Mouse (Mus musculus) MEL (cell line): ENCODE measurements around the gene Tuba1b.

Experiments used
- CTCF ChIP-seq, 3 experiments: IDR thresholded peaks in 2 of 3; conservative IDR thresholded peaks in 1 of 3; 2 replicates each; pipeline ENCODE4 v1.5.1; 2011 to 2012; ENCODE audit warnings: low read length in 3 of 3, low read depth in 2 of 3, mild to moderate bottlenecking in 2 of 3, improper control_type of control experiment in 1 of 3, inconsistent platforms in 1 of 3, mixed read lengths in 1 of 3, moderate library complexity in 1 of 3; ENCODE audit not compliant: control insufficient read depth in 1 of 3, insufficient read depth in 1 of 3, poor library complexity in 1 of 3, severe bottlenecking in 1 of 3
- E2F4 ChIP-seq: IDR thresholded peaks from 2 replicates; pipeline ENCODE4 v1.6.1; 2011; ENCODE audit warnings: low read depth, low read length, improper control_type of control experiment, borderline replicate concordance
- ETS1 ChIP-seq: IDR thresholded peaks from 2 replicates; pipeline ENCODE4 v1.6.1; 2012; ENCODE audit warnings: low read depth, mild to moderate bottlenecking, inconsistent platforms, low read length, improper control_type of control experiment, moderate library complexity
- KAT2A ChIP-seq: conservative IDR thresholded peaks from 2 replicates; pipeline ENCODE4 v1.6.1; 2012; ENCODE audit warnings: low read depth, low read length, improper control_type of control experiment, inconsistent platforms
- MAFK ChIP-seq: IDR thresholded peaks from 2 replicates; pipeline ENCODE4 v1.6.1; 2011; ENCODE audit warnings: low read depth, mild to moderate bottlenecking, low read length, improper control_type of control experiment, borderline replicate concordance
- MAX ChIP-seq: IDR thresholded peaks from 2 replicates; pipeline ENCODE4 v1.6.1; 2011; ENCODE audit warnings: low read length, improper control_type of control experiment
- NRF1 ChIP-seq: IDR thresholded peaks from 2 replicates; pipeline ENCODE4 v1.6.1; 2014; ENCODE audit warnings: low read depth, mild to moderate bottlenecking, inconsistent platforms, low read length, improper control_type of control experiment, moderate library complexity; ENCODE audit not compliant: poor library complexity, insufficient read depth, severe bottlenecking
- POLR2A ChIP-seq, 2 experiments: IDR thresholded peaks; 2 replicates each; pipeline ENCODE4 v1.6.1; 2011 to 2012; ENCODE audit warnings: low read length in 2 of 2, mild to moderate bottlenecking in 2 of 2, control low read depth in 1 of 2, improper control_type of control experiment in 1 of 2, low read depth in 1 of 2, moderate library complexity in 1 of 2; ENCODE audit not compliant: control insufficient read depth in 1 of 2, insufficient read depth in 1 of 2, poor library complexity in 1 of 2
- TBP ChIP-seq: IDR thresholded peaks from 2 replicates; pipeline ENCODE4 v1.8.0; 2011; ENCODE audit warnings: low read depth, low read length, improper control_type of control experiment
- USF1 ChIP-seq: IDR thresholded peaks from 2 replicates; pipeline ENCODE4 v1.6.1; 2014; ENCODE audit warnings: low read depth, mild to moderate bottlenecking, inconsistent platforms, low read length, improper control_type of control experiment, moderate library complexity
- USF2 ChIP-seq, 2 experiments: IDR thresholded peaks; 2 replicates each; pipeline ENCODE4 v1.6.1; 2011 to 2012; ENCODE audit warnings: improper control_type of control experiment in 2 of 2, low read length in 2 of 2, borderline replicate concordance in 1 of 2, inconsistent platforms in 1 of 2, low read depth in 1 of 2, mild to moderate bottlenecking in 1 of 2; ENCODE audit not compliant: insufficient read depth in 1 of 2
- ZC3H11A ChIP-seq: IDR thresholded peaks from 2 replicates; pipeline ENCODE4 v1.6.1; 2012; ENCODE audit warnings: low read depth, mild to moderate bottlenecking, inconsistent platforms, low read length, improper control_type of control experiment
- ZMIZ1 ChIP-seq: IDR thresholded peaks from 2 replicates; pipeline ENCODE4 v1.6.1; 2012; ENCODE audit warnings: low read depth, mild to moderate bottlenecking, inconsistent platforms, low read length, improper control_type of control experiment, moderate library complexity
- ZNF384 ChIP-seq: IDR thresholded peaks from 2 replicates; pipeline ENCODE4 v1.6.1; 2012; ENCODE audit warnings: low read depth, mild to moderate bottlenecking, inconsistent platforms, low read length, improper control_type of control experiment

DNA sequence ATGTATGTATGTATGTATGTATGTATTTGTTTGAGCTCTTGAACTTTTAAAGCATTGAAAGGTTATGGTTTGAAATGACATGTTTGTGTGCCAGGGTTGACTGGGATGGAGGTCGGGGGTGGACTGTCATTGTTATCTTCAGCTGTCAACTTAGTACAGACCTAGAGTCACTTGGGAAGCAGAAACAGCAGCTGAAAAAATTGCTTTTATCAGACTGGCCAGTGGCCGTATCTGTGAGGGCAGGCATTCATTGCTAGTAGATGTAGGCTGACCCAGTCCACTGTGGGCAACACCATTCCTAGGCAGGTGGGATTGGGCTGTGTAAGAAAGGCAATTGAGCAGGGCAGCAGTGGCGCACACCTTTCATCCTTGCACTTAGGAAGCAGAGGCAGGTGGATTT is 25.2 kb upstream of the Tuba1b start:
- no peak for TF ChIP-seq MAX
- TF ChIP-seq CTCF (IDR thresholded peaks at IDR 0.05 in 2 of 3, conservative IDR thresholded peaks at IDR 0.05 in 1 of 3; ENCODE audit: control insufficient read depth in 1 of 3, insufficient read depth in 1 of 3, low read depth in 2 of 3, low read length in 3 of 3, poor library complexity in 1 of 3, severe bottlenecking in 1 of 3): no peak
- TF ChIP-seq POLR2A (IDR thresholded peaks at IDR 0.05; ENCODE audit: control insufficient read depth in 1 of 2, insufficient read depth in 1 of 2, low read depth in 1 of 2, low read length in 2 of 2, poor library complexity in 1 of 2): no peak
- TF ChIP-seq USF2 (IDR thresholded peaks at IDR 0.05; ENCODE audit: borderline replicate concordance in 1 of 2, insufficient read depth in 1 of 2, low read depth in 1 of 2, low read length in 2 of 2): no peak
- no peak for TF ChIP-seq ZNF384
- no peak; the same call in 1 of the 2 replicates for TF ChIP-seq ETS1
- TF ChIP-seq MAFK: no peak
- TF ChIP-seq KAT2A: no peak
- TF ChIP-seq E2F4: no peak
- TF ChIP-seq ZC3H11A: no peak
- no peak for TF ChIP-seq TBP
- no peak for TF ChIP-seq ZMIZ1
- no peak for TF ChIP-seq USF1
- TF ChIP-seq NRF1: no peak
